Mouse (Mus musculus) CH12.LX (cell line): ENCODE data around the gene Rangrf. TPM values are rescaled to one million over a fixed set of nuclear protein-coding genes. Genes with fewer than 3 reads are reported as not detected.

Source experiments
- DNase-seq: peaks from one replicate; pipeline ENCODE4 v3.0.0-alpha.2; 2013; ENCODE audit errors: extremely low read depth
- H3K27ac ChIP-seq: 2 replicates; pipeline ENCODE4 v1.5.1; 2012; ENCODE audit warnings: low read depth, mild to moderate bottlenecking, control low read depth, moderate library complexity; ENCODE audit not compliant: insufficient read depth
- H3K27me3 ChIP-seq: replicated peaks from 2 replicates; pipeline ENCODE3; 2012; ENCODE audit warnings: inconsistent platforms
- H3K36me3 ChIP-seq, 2 experiments: replicated peaks in 1 of 2; 2 replicates each; pipeline versions ENCODE3 to v1.6.1; 2012; ENCODE audit warnings: inconsistent platforms in 1 of 2, low read length in 1 of 2, mild to moderate bottlenecking in 1 of 2, mixed read lengths in 1 of 2, moderate library complexity in 1 of 2; ENCODE audit not compliant: control insufficient read depth in 1 of 2, insufficient read depth in 1 of 2
- H3K4me1 ChIP-seq, 2 experiments: 2 replicates each; pipeline ENCODE4 v1.6.1; 2012; ENCODE audit warnings: inconsistent platforms in 1 of 2, moderate library complexity in 1 of 2; ENCODE audit not compliant: insufficient read depth in 2 of 2, control insufficient read depth in 1 of 2
- H3K4me2 ChIP-seq: 2 replicates; pipeline ENCODE4 v1.6.1; 2012; ENCODE audit warnings: low read depth, mild to moderate bottlenecking, control low read depth; ENCODE audit not compliant: poor library complexity, insufficient read depth, severe bottlenecking
- H3K4me3 ChIP-seq, 3 experiments: fragments of 150-350 bp in 1 of 3; sonication (generic) in 1 of 3; replicated peaks in 1 of 3; 2 replicates each; pipeline versions ENCODE3 to v1.5.1; 2011 to 2012; ENCODE audit warnings: low read depth in 2 of 3, low read length in 2 of 3, mild to moderate bottlenecking in 2 of 3, moderate library complexity in 2 of 3, control low read depth in 1 of 3, improper control_type of control experiment in 1 of 3, inconsistent platforms in 1 of 3, mixed read lengths in 1 of 3; ENCODE audit not compliant: poor library complexity in 1 of 3
- H3K79me2 ChIP-seq: replicated peaks from 2 replicates; pipeline ENCODE4 v1.6.1; 2012; ENCODE audit warnings: mild to moderate bottlenecking, moderate library complexity; ENCODE audit not compliant: control insufficient read depth, poor library complexity, insufficient read depth, severe bottlenecking; ENCODE audit errors: extremely low read depth
- H3K9ac ChIP-seq: 2 replicates; pipeline ENCODE4 v1.6.1; 2012; ENCODE audit warnings: low read depth, mild to moderate bottlenecking, control low read depth, moderate library complexity; ENCODE audit not compliant: insufficient read depth
- H3K9me3 ChIP-seq: replicated peaks from 2 replicates; pipeline ENCODE3; 2012; ENCODE audit warnings: low read length, inconsistent platforms, mixed read lengths
- BHLHE40 ChIP-seq: IDR thresholded peaks from 2 replicates; pipeline ENCODE4 v1.6.1; 2011; ENCODE audit warnings: mild to moderate bottlenecking, low read depth, low read length, improper control_type of control experiment
- CHD1 ChIP-seq: IDR thresholded peaks from 2 replicates; pipeline ENCODE4 v1.6.1; 2012; ENCODE audit warnings: low read depth, low read length, improper control_type of control experiment, inconsistent platforms
- CHD2 ChIP-seq: IDR thresholded peaks from 2 replicates; pipeline ENCODE4 v1.6.1; 2011; ENCODE audit warnings: low read length, improper control_type of control experiment
- CTCF ChIP-seq, 2 experiments: IDR thresholded peaks in 1 of 2; conservative IDR thresholded peaks in 1 of 2; 2 replicates each; pipeline ENCODE4 v1.5.1; 2011 to 2012; ENCODE audit warnings: low read depth in 2 of 2, low read length in 2 of 2, improper control_type of control experiment in 1 of 2, inconsistent platforms in 1 of 2, mild to moderate bottlenecking in 1 of 2, moderate library complexity in 1 of 2
- ELF1 ChIP-seq: IDR thresholded peaks from 2 replicates; pipeline ENCODE4 v1.6.1; 2014; ENCODE audit warnings: low read depth, mild to moderate bottlenecking, inconsistent platforms, low read length, improper control_type of control experiment
- EP300 ChIP-seq: IDR thresholded peaks from 2 replicates; pipeline ENCODE4 v1.6.1; 2011; ENCODE audit warnings: low read length, improper control_type of control experiment
- ETS1 ChIP-seq: conservative IDR thresholded peaks from 2 replicates; pipeline ENCODE4 v1.6.1; 2012; ENCODE audit warnings: low read depth, mild to moderate bottlenecking, inconsistent platforms, low read length, improper control_type of control experiment, moderate library complexity
- GABPA ChIP-seq: IDR thresholded peaks from 2 replicates; pipeline ENCODE4 v1.6.1; 2012; ENCODE audit warnings: low read depth, low read length, improper control_type of control experiment, inconsistent platforms; ENCODE audit not compliant: insufficient replicate concordance
- HCFC1 ChIP-seq: IDR thresholded peaks from 2 replicates; pipeline ENCODE4 v1.6.1; 2012; ENCODE audit warnings: low read depth, mild to moderate bottlenecking, inconsistent platforms, low read length, improper control_type of control experiment
- JUN ChIP-seq: IDR thresholded peaks from 2 replicates; pipeline ENCODE4 v1.6.1; 2011; ENCODE audit warnings: low read depth, mild to moderate bottlenecking, low read length, improper control_type of control experiment, moderate library complexity; ENCODE audit not compliant: insufficient read depth
- MAFK ChIP-seq: IDR thresholded peaks from 2 replicates; pipeline ENCODE4 v1.6.1; 2011; ENCODE audit warnings: low read length, improper control_type of control experiment; ENCODE audit not compliant: insufficient replicate concordance
- MAZ ChIP-seq: IDR thresholded peaks from 2 replicates; pipeline ENCODE4 v1.6.1; 2012; ENCODE audit warnings: low read depth, mild to moderate bottlenecking, inconsistent platforms, low read length, improper control_type of control experiment, moderate library complexity
- MXI1 ChIP-seq: IDR thresholded peaks from 2 replicates; pipeline ENCODE4 v1.6.1; 2011; ENCODE audit warnings: mild to moderate bottlenecking, low read depth, low read length, improper control_type of control experiment
- NELFE ChIP-seq: IDR thresholded peaks from 2 replicates; pipeline ENCODE4 v1.6.1; 2011; ENCODE audit warnings: low read depth, low read length, improper control_type of control experiment
- PAX5 ChIP-seq: IDR thresholded peaks from 2 replicates; pipeline ENCODE4 v1.6.1; 2012; ENCODE audit warnings: low read length, inconsistent platforms, mixed read lengths
- POLR2A ChIP-seq: IDR thresholded peaks from 2 replicates; pipeline ENCODE4 v1.6.1; 2011; ENCODE audit warnings: low read depth, mild to moderate bottlenecking, improper control_type of control experiment, low read length
- RAD21 ChIP-seq: IDR thresholded peaks from 2 replicates; pipeline ENCODE4 v1.6.1; 2011; ENCODE audit warnings: low read depth, mild to moderate bottlenecking, low read length, improper control_type of control experiment, moderate library complexity
- RCOR1 ChIP-seq: conservative IDR thresholded peaks from 2 replicates; pipeline ENCODE4 v1.6.1; 2012; ENCODE audit warnings: low read depth, mild to moderate bottlenecking, inconsistent platforms, low read length, improper control_type of control experiment
- SIN3A ChIP-seq: IDR thresholded peaks from 2 replicates; pipeline ENCODE4 v1.6.1; 2012; ENCODE audit warnings: low read length, improper control_type of control experiment, inconsistent platforms
- TBP ChIP-seq: conservative IDR thresholded peaks from 2 replicates; pipeline ENCODE4 v1.6.1; 2011; ENCODE audit warnings: low read depth, low read length, improper control_type of control experiment
- UBTF ChIP-seq: IDR thresholded peaks from 2 replicates; pipeline ENCODE4 v1.6.1; 2012; ENCODE audit warnings: low read depth, mild to moderate bottlenecking, inconsistent platforms, low read length, improper control_type of control experiment, moderate library complexity
- ZC3H11A ChIP-seq: IDR thresholded peaks from 2 replicates; pipeline ENCODE4 v1.6.1; 2012; ENCODE audit warnings: low read depth, mild to moderate bottlenecking, inconsistent platforms, low read length, improper control_type of control experiment
- ZKSCAN1 ChIP-seq: IDR thresholded peaks from 2 replicates; pipeline ENCODE4 v1.6.1; 2012; ENCODE audit warnings: low read depth, inconsistent platforms, low read length, improper control_type of control experiment, borderline replicate concordance
- ZMIZ1 ChIP-seq: IDR thresholded peaks from 2 replicates; pipeline ENCODE4 v1.6.1; 2012; ENCODE audit warnings: low read depth, mild to moderate bottlenecking, inconsistent platforms, low read length, improper control_type of control experiment
- ZNF384 ChIP-seq: IDR thresholded peaks from 2 replicates; pipeline ENCODE4 v1.6.1; 2012; ENCODE audit warnings: low read depth, low read length, improper control_type of control experiment, inconsistent platforms
- dilution Hi-C: fragments of 300-500 bp; cut with MboI; formaldehyde crosslinking; loops from 2 replicates; pipeline ENCODE4 v1.14.3; 2020; ENCODE audit warnings: low sequenced_read_pairs; ENCODE audit not compliant: extremely low pct_unique_long_range_greater_than_20kb, extremely low pct_ligation_motif_present
- in situ Hi-C: fragments of 300-500 bp; cut with MboI; formaldehyde crosslinking; loops from 3 replicates; pipeline ENCODE4 v1.14.3; 2019; ENCODE audit warnings: low sequenced_read_pairs, low pct_ligation_motif_present, low pct_unique_long_range_greater_than_20kb, mixed read lengths
- polyA plus RNA-seq: library from polyadenylated mRNA; unstranded; fragments of >175 nt; gene quantifications from 2 replicates; pipeline ENCODE4 v1.2.1, GENCODE M21; 2012; ENCODE audit warnings: low read depth; ENCODE audit not compliant: insufficient read length
- total RNA-seq, 2 experiments: library from RNA; depleted of rRNA; stranded (reverse); fragments of 300-350 nt in 1 of 2; fragments of >200 nt in 1 of 2; gene quantifications; 2 replicates each; pipeline ENCODE4 v1.2.3; 2012 to 2014

Rangrf gene
- total and polyA plus RNA-seq, 3 experiments: 106 to 158 (median 111) TPM

DNA sequence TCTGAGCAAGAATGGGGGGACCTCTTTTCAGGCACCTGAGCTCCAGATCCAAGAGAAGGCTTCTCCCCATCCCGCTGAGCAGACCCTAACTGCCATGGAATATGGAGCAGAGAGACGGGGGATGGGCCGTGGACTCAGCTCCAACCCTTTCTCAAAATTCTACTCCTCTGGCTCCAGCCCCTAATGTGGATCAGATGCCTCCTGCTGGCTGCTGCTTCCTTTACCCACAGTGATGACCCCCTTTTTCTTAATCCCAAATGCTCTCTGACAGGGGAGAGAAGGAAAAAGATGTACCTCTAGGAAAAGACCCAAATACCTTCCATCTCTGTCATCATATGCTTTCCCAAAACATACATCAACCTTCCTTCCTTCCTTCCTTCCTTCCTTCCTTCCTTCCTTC is 48.0 kb downstream of the Rangrf start, which contains the start of gene Odf4:
Gene Odf4, minus strand, starts transcription at position 101 of the 400 bp plus-strand sequence.
- in situ Hi-C loops (no loop called here), dilution Hi-C loops (no loop called here)

DNA sequence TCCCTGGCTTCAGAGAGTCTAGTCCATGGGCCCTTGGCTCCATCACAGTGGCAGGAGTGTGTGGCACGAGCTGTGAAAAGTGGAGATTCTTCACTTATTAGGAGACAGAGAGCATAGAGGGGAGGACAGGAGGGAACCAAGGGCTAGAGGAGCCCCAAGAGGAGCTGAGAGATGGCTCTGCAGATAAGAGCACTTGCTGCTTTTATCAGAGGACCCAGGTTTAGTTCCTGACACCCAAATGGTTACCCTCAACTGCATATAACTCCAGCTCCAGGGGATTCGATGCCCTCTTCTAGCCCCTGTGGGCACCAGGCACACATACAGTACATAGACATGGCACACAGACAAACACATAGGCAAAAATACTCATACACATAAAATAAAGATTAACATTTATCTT is 50.2 kb downstream of the Rangrf start:
- peaks cover 48% of the 10 kb centered on the region for H3K27me3 ChIP-seq
- no peak for DNase-seq
- peaks cover 0 to 2% of the 10 kb centered on the region in 2 experiments; a peak in 2 of 4 replicates for H3K4me1 ChIP-seq
- no peaks in the 10 kb centered on the region for H3K36me3 ChIP-seq
- no peak overlapping the region for H3K27ac ChIP-seq
- no peaks in the 10 kb centered on the region for H3K9me3 ChIP-seq
- H3K4me2 ChIP-seq: no peak overlapping the region
- H3K79me2 ChIP-seq: no peaks in the 10 kb centered on the region
- dilution Hi-C loops: no loop called here
- no peak overlapping the region for H3K4me3 ChIP-seq
- in situ Hi-C loops: no loop called here
- H3K9ac ChIP-seq: no peak overlapping the region
- TF ChIP-seq RCOR1: no peak
- TF ChIP-seq MAFK: no peak
- TF ChIP-seq MAZ: no peak
- no peak for TF ChIP-seq RAD21
- TF ChIP-seq ZKSCAN1: no peak
- TF ChIP-seq CHD1: no peak
- TF ChIP-seq JUN: no peak
- TF ChIP-seq CTCF (conservative IDR thresholded peaks at IDR 0.05 in 1 of 2, IDR thresholded peaks at IDR 0.05 in 1 of 2; ENCODE audit: low read depth in 2 of 2, low read length in 2 of 2): no peak
- no peak for TF ChIP-seq NELFE
- TF ChIP-seq UBTF: no peak
- TF ChIP-seq POLR2A: no peak

More for the DNA sequence above, 48.0 kb downstream of the Rangrf start, which contains the start of gene Odf4:
- no peak for DNase-seq
- H3K9me3 ChIP-seq: no peaks in the 10 kb centered on the region
- no peak within 1 kb of the TSS for H3K4me3 ChIP-seq
- H3K79me2 ChIP-seq: no peaks in the 10 kb centered on the region
- TF ChIP-seq ZNF384 (no peak), CTCF (conservative IDR thresholded peaks at IDR 0.05 in 1 of 2, IDR thresholded peaks at IDR 0.05 in 1 of 2; ENCODE audit: low read depth in 2 of 2, low read length in 2 of 2) (no peak), ZKSCAN1 (no peak), EP300 (no peak), UBTF (no peak), ELF1 (no peak), ZMIZ1 (no peak), SIN3A (no peak), MXI1 (no peak), GABPA (no peak), PAX5 (no peak), TBP (no peak), BHLHE40 (no peak), ZC3H11A (no peak), CHD2 (no peak), HCFC1 (no peak), ETS1 (no peak)
- no peak within 1 kb of the TSS for H3K27ac ChIP-seq
- H3K27me3 ChIP-seq: peaks cover 48% of the 10 kb centered on the region
- H3K4me2 ChIP-seq: no peak within 1 kb of the TSS
- no peak within 1 kb of the TSS for H3K9ac ChIP-seq
- H3K36me3 ChIP-seq: no peaks in the 10 kb centered on the region
- H3K4me1 ChIP-seq: no peaks in the 10 kb centered on the region
